Mouse (Mus musculus) bone marrow macrophage, adult 2 months (primary cell): ENCODE measurements around the gene Cchcr1. TPM values are rescaled to one million over a fixed set of nuclear protein-coding genes. Genes with fewer than 3 reads are reported as not detected.
"Not testable (repeated sequence)": the region's sequence is repeated elsewhere in the genome, so short reads cannot be mapped to it uniquely, and the experiment has no call there.

Experiments
- H3K27ac ChIP-seq: 2 replicates; pipeline ENCODE4 v1.5.1; 2012; ENCODE audit warnings: low read depth, low read length; ENCODE audit not compliant: insufficient read depth
- H3K4me1 ChIP-seq: 2 replicates; pipeline ENCODE4 v1.6.1; 2012; ENCODE audit warnings: low read length; ENCODE audit not compliant: control insufficient read depth, insufficient read depth
- H3K4me3 ChIP-seq: 2 replicates; pipeline ENCODE4 v1.5.1; 2012; ENCODE audit warnings: mild to moderate bottlenecking, low read length, moderate library complexity; ENCODE audit not compliant: insufficient read depth
- CTCF ChIP-seq: IDR thresholded peaks from 2 replicates; pipeline ENCODE4 v1.5.1; 2012; ENCODE audit warnings: low read depth, mild to moderate bottlenecking, low read length, moderate library complexity
- POLR2A ChIP-seq: IDR thresholded peaks from 2 replicates; pipeline ENCODE4 v1.6.1; 2012; ENCODE audit warnings: mild to moderate bottlenecking, low read depth, low read length, borderline replicate concordance
- polyA plus RNA-seq: library from polyadenylated mRNA; stranded (reverse); fragments of >200 nt; gene quantifications from 2 replicates; pipeline ENCODE4 v1.2.4, GENCODE M21; 2012; ENCODE audit not compliant: missing spikeins, insufficient read depth, insufficient read length

Gene Cchcr1
- 9.8 and 12.6 TPM in 2 replicates for polyA plus RNA-seq

GRCm38 (mm10) chr17:35516652-35517500 is at the start of gene Cchcr1, which contains the start of gene Tcf19:
Gene Cchcr1 (plus strand): TSS chr17:35517100.
Gene Tcf19 (minus strand): TSS chr17:35516824.
- no peak within 1 kb of the TSS for H3K27ac ChIP-seq
- TF ChIP-seq CTCF (no peak), POLR2A (no peak)
- peak within 1 kb of the TSS; percentile 62 for H3K4me3 ChIP-seq
- peaks cover 14% of the 10 kb centered on the region for H3K4me1 ChIP-seq

DNA sequence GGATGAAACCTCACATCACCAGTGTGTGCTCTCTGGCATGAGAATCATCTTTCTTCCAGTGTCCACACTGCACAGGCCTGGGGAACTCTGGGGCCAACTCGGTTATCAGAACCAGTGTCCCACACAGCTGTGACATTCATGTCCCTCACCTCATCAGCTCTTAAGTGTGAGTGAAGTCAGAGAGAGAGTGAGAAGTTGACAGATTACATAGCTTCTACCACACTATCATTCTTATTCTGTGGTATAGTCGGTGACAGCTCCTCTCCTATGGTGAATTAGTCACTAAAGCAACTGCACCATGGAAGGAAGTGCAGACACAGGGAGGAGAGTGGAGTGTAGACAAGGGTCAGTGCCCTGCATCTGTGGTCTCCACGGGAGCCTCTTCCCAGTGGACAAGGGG is 48.0 kb upstream of the Cchcr1 start:
- H3K27ac ChIP-seq, H3K4me3 ChIP-seq, H3K4me1 ChIP-seq: not testable (repeated sequence)

DNA sequence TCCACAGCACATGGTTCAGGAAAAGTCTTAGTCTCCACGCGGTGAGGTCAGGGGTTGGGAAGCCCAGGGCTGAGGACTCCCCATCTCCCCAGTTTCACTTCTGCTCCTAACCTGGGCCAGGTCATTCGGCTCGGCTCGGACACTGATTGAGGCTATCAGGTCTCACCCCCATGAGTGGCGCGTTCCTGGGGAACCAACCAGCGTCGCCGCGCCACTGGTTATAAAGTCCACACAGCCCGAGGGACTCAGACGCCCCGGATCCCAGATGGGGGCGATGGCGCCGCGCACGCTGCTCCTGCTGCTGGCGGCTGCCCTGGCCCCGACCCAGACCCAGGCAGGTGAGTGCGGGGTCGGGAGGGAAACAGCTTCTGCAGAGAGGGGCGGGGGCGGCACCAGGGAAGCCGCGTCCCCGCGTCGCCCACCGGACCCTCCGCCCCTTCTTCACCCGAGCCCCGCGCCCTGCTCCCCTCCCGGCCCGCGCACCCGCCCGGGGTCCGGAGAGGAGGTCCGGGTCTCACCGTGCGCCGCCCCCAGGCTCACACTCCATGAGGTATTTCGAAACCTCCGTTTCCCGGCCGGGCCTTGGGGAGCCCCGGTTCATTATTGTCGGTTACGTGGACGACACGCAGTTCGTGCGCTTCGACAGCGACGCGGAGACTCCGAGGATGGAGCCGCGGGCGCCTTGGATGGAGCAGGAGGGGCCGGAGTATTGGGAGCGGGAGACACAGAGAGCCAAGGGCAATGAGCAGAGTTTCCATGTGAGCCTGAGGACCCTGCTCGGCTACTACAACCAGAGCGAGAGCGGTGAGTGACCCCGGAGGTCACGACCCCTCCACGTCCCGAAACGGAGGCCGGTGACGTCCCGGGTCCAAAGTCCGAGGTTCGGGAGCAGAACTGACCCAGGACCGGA is 46.8 kb upstream of the Cchcr1 start, which contains the start of gene H2-Q10:
H2-Q10 (plus strand) TSS at position 248 of the 910 bp plus-strand sequence.
- TF ChIP-seq CTCF (no peak), POLR2A (no peak)
- Histone ChIP-seq H3K4me3 (no peak within 1 kb of the TSS), H3K27ac (no peak within 1 kb of the TSS), H3K4me1 (no peaks in the 10 kb centered on the region)

GRCm38 (mm10) chr17:35484066-35484465 is 32.8 kb upstream of the Cchcr1 start:
- no peaks in the 10 kb centered on the region for H3K4me1 ChIP-seq
- H3K27ac ChIP-seq = no peak overlapping the region
- H3K4me3 ChIP-seq = no peak overlapping the region

GRCm38 (mm10) chr17:35485702-35486101 is 31.2 kb upstream of the Cchcr1 start:
- no peak overlapping the region for H3K27ac ChIP-seq

More at GRCm38 (mm10) chr17:35484066-35484465, 32.8 kb upstream of the Cchcr1 start:
- TF ChIP-seq POLR2A = no peak
- TF ChIP-seq CTCF = peak; percentile 80; the same call in 1 of the 2 replicates

GRCm38 (mm10) chr17:35486726-35487125 is 30.2 kb upstream of the Cchcr1 start:
- no peak for TF ChIP-seq CTCF
- no peak for TF ChIP-seq POLR2A
- H3K27ac ChIP-seq = no peak overlapping the region
- H3K4me3 ChIP-seq = no peak overlapping the region
- no peaks in the 10 kb centered on the region for H3K4me1 ChIP-seq

More at GRCm38 (mm10) chr17:35485702-35486101, 31.2 kb upstream of the Cchcr1 start:
- H3K4me3 ChIP-seq = no peak overlapping the region
- H3K4me1 ChIP-seq = no peaks in the 10 kb centered on the region
- no peak for TF ChIP-seq POLR2A
- TF ChIP-seq CTCF = no peak

GRCm38 (mm10) chr17:35488041-35488440 is 28.9 kb upstream of the Cchcr1 start:
- no peak for TF ChIP-seq POLR2A
- no peak for TF ChIP-seq CTCF
- H3K4me3 ChIP-seq = no peak overlapping the region

GRCm38 (mm10) chr17:35490320-35490719 is 26.6 kb upstream of the Cchcr1 start:
- H3K4me1 ChIP-seq = no peaks in the 10 kb centered on the region

More at GRCm38 (mm10) chr17:35488041-35488440, 28.9 kb upstream of the Cchcr1 start:
- Histone ChIP-seq H3K4me1 (no peaks in the 10 kb centered on the region), H3K27ac (no peak overlapping the region)

GRCm38 (mm10) chr17:35497124-35497523 is 19.8 kb upstream of the Cchcr1 start:
- H3K4me3 ChIP-seq = no peak overlapping the region
- TF ChIP-seq POLR2A (no peak), CTCF (no peak)
- H3K4me1 ChIP-seq = no peaks in the 10 kb centered on the region
- no peak overlapping the region for H3K27ac ChIP-seq

More at GRCm38 (mm10) chr17:35490320-35490719, 26.6 kb upstream of the Cchcr1 start:
- TF ChIP-seq CTCF (no peak), POLR2A (no peak)
- H3K4me3 ChIP-seq = no peak overlapping the region
- H3K27ac ChIP-seq = no peak overlapping the region

DNA sequence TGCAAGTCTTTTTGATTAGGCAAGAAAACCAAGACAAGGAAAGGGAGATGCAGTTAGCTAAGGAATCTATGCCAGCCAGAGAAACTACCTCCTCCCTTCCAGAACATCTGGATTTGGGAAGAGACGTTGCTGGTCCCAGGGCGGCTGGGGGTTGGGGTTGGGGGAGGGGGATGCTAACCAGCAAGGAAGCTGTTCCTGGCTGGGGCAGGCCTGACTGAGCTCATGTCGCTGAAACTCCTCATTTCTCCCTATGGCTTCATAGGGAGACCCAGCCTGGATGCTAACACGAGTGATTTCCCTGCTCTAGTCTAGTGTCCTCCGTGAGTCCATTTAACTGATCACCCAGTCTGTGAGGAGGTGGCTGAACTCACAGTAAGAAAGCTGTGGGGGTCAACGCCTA is 14.7 kb upstream of the Cchcr1 start:
- no peak overlapping the region for H3K4me3 ChIP-seq
- no peaks in the 10 kb centered on the region for H3K4me1 ChIP-seq
- TF ChIP-seq POLR2A = no peak
- TF ChIP-seq CTCF = no peak
- H3K27ac ChIP-seq = no peak overlapping the region
